Mouse (Mus musculus) heart, adult 11 months (tissue): ENCODE results near the gene Arsj.

Experiments used
- DNase-seq: peaks from one replicate; pipeline ENCODE4 v3.0.0; 2022

Gene Arsj

GRCm38 (mm10) chr3:126402836-126403235 lies 39.4 kb downstream of the Arsj start:
- peak; percentile 88 for DNase-seq

- no peak for DNase-seq
These were observed 40.7 kb downstream of the Arsj start for GRCm38 (mm10) chr3:126404199-126404598.

GRCm38 (mm10) chr3:126430524-126431064 lies 67.1 kb downstream of the Arsj start:
- no peak for DNase-seq

GRCm38 (mm10) chr3:126439331-126439730 lies 75.8 kb downstream of the Arsj start:
- DNase-seq = peak; percentile 51

DNA sequence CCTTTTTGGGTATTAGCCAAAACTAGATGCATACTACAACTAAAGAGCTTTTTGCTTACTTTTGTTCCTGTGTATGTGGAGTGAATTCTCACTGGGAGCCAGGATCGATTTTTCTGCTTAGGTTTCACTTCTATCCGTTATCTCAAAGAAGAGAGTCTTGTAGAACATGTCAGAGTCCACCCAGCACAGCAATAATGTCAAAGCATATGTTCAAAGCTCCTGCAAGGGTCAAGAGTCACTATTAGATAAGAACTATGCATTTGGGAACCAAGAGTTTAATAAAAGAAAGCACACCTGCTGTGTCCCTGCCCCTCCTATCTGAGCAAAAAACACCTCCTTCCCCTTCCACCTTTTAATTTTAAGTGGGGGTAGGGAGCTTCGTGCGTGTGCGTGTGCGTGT lies 85.6 kb downstream of the Arsj start:
- DNase-seq = no peak

GRCm38 (mm10) chr3:126449515-126449914 lies 86.0 kb downstream of the Arsj start:
- no peak for DNase-seq

GRCm38 (mm10) chr3:126455787-126456482 lies 92.5 kb downstream of the Arsj start:
- no peak for DNase-seq

GRCm38 (mm10) chr3:126463119-126463815 lies 99.8 kb downstream of the Arsj start:
- DNase-seq = no peak

DNA sequence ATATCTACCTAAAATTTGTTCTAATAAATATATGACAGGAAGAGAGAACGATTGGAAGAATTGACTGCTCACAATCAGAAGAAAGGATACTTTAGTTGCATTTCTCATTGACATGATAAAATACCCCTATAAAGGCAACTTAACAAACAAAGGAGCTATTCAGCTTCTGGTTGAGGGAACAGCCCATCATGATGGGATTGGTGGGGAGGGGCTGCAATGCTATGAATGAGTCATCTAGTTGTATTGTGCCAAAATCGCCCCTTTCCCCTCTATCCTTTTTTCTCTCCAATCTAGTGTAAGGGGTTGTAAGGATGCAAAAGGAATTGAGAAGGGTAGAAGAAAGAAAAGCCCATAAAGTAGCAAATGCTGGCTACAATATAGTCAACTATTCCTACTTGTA lies 100.8 kb downstream of the Arsj start:
- DNase-seq = no peak
